Mouse (Mus musculus): ENCODE results near the gene Gm12216. TPM values are rescaled to one million over a fixed set of nuclear protein-coding genes. Genes with fewer than 3 reads are reported as not detected.

Gene Gm12216
- polyA plus RNA-seq, 1 experiment from 2014 or later, result 1.7 TPM

DNA sequence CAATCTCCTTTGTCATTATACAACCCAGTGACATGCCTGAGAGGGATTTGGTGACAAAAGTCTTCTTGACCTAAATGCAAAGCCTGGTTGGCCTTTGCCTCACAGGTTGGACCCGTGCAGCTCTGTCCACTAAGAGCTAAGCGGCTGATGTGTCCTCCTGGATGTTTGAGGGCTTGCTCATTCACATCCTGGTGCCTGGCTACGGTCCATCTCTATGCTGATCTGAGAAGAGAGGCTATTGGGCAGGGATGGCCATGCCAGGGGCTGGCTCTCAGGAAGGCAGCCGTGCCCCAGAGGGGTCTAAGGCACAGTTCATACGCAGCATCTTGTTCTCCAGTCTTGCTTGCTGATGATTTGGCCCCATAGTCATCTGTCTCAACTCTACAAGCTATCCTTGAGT is 21.3 kb downstream of the Gm12216 start:
- no peaks in the 10 kb centered on the region for H3K36me3 ChIP-seq (ENCODE audit: control insufficient read depth, insufficient read depth, low read length)
- ATAC-seq, result no peak
- peaks cover 25% of the 10 kb centered on the region for H3K4me1 ChIP-seq (ENCODE audit: control insufficient read depth, insufficient read depth, low read length)
- H3K9ac ChIP-seq (ENCODE audit: low read depth, low read length), result no peak overlapping the region
- no peak overlapping the region for H3K4me3 ChIP-seq (ENCODE audit: low read length)
- no peak overlapping the region for H3K4me2 ChIP-seq (ENCODE audit: low read depth, low read length)
- no peaks in the 10 kb centered on the region for H3K9me3 ChIP-seq (ENCODE audit: control insufficient read depth, low read length)
- 88% methylated on average over 5 of the region's 5 CpGs for WGBS
- H3K27me3 ChIP-seq (replicated peaks; ENCODE audit: control insufficient read depth, insufficient read depth, low read length), result no peaks in the 10 kb centered on the region
- H3K27ac ChIP-seq (ENCODE audit: low read length), result no peak overlapping the region

- no peaks in the 10 kb centered on the region for H3K36me3 ChIP-seq (ENCODE audit: control insufficient read depth, insufficient read depth, low read length)
- no peak for ATAC-seq
- WGBS, result 89% methylated on average over 4 of the region's 4 CpGs
Observed at GRCm38 (mm10) chr11:53835379-53836010, 23.6 kb downstream of the Gm12216 start.

GRCm38 (mm10) chr11:53825409-53825808 is 33.6 kb downstream of the Gm12216 start:
- Histone ChIP-seq H3K9me3 (ENCODE audit: control insufficient read depth, low read length) (no peaks in the 10 kb centered on the region), H3K36me3 (ENCODE audit: control insufficient read depth, insufficient read depth, low read length) (no peaks in the 10 kb centered on the region), H3K27ac (ENCODE audit: low read length) (no peak overlapping the region), H3K4me2 (ENCODE audit: low read depth, low read length) (no peak overlapping the region), H3K27me3 (replicated peaks; ENCODE audit: control insufficient read depth, insufficient read depth, low read length) (no peaks in the 10 kb centered on the region), H3K9ac (ENCODE audit: low read depth, low read length) (no peak overlapping the region), H3K4me3 (ENCODE audit: low read length) (no peak overlapping the region), H3K4me1 (ENCODE audit: control insufficient read depth, insufficient read depth, low read length) (peaks cover 11% of the 10 kb centered on the region; the same call in 1 of the 2 replicates)
- no peak for ATAC-seq
- 90% methylated on average over 4 of the region's 4 CpGs for WGBS

More at GRCm38 (mm10) chr11:53835379-53836010, 23.6 kb downstream of the Gm12216 start:
- no peak overlapping the region for H3K27ac ChIP-seq (ENCODE audit: low read length)
- no peaks in the 10 kb centered on the region for H3K27me3 ChIP-seq (replicated peaks; ENCODE audit: control insufficient read depth, insufficient read depth, low read length)
- no peaks in the 10 kb centered on the region for H3K9me3 ChIP-seq (ENCODE audit: control insufficient read depth, low read length)
- H3K4me3 ChIP-seq (ENCODE audit: low read length), result no peak overlapping the region
- no peak overlapping the region for H3K4me2 ChIP-seq (ENCODE audit: low read depth, low read length)
- no peak overlapping the region for H3K9ac ChIP-seq (ENCODE audit: low read depth, low read length)
- H3K4me1 ChIP-seq (ENCODE audit: control insufficient read depth, insufficient read depth, low read length), result peaks cover 17% of the 10 kb centered on the region

- Histone ChIP-seq H3K27ac (ENCODE audit: low read length) (no peak overlapping the region), H3K4me2 (ENCODE audit: low read depth, low read length) (no peak overlapping the region), H3K36me3 (ENCODE audit: control insufficient read depth, insufficient read depth, low read length) (no peaks in the 10 kb centered on the region), H3K9me3 (ENCODE audit: control insufficient read depth, low read length) (no peaks in the 10 kb centered on the region), H3K4me1 (ENCODE audit: control insufficient read depth, insufficient read depth, low read length) (peaks cover 11% of the 10 kb centered on the region; the same call in 1 of the 2 replicates), H3K9ac (ENCODE audit: low read depth, low read length) (no peak overlapping the region), H3K4me3 (ENCODE audit: low read length) (no peak overlapping the region), H3K27me3 (replicated peaks; ENCODE audit: control insufficient read depth, insufficient read depth, low read length) (no peaks in the 10 kb centered on the region)
- no peak for ATAC-seq
- 89% methylated on average over 3 of the region's 3 CpGs for WGBS
Observed at GRCm38 (mm10) chr11:53821945-53822338, 37.1 kb downstream of the Gm12216 start.

DNA sequence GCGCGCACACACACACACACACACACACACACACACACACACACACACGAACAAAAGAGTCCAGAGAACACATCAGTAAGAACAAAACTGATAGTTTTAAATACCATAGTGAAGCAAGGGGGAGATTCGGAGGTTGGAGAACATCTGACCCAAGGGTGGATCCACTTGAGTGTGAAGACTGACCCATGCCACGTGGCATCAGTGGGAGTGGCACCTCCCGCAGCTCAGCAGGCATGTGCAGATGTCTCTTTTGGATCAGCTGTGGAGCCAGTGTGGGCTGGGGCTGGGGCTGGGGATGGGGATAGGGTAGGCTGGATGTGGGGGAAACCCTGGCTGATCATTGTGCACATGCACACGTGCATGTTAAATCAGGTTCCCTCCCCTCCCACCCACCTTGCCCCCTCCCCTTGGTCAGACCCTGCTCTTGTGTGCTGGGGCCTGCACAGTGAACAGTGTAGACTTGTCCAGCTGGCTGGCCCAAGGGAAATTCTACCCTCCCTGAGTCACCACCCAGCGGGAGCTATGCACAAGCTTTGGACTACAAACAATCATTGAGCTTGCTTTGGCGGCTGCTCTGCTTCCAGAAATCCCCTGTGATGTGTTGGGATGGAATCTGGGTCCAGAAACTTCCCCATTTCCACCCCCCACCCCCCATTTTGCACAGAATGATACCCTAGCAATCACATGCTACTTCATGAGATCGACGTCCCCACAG is 37.7 kb downstream of the Gm12216 start:
- Histone ChIP-seq H3K27ac (ENCODE audit: low read length) (no peak overlapping the region), H3K4me3 (ENCODE audit: low read length) (no peak overlapping the region), H3K36me3 (ENCODE audit: control insufficient read depth, insufficient read depth, low read length) (no peaks in the 10 kb centered on the region), H3K4me1 (ENCODE audit: control insufficient read depth, insufficient read depth, low read length) (peaks cover 11% of the 10 kb centered on the region; the same call in 1 of the 2 replicates), H3K9me3 (ENCODE audit: control insufficient read depth, low read length) (no peaks in the 10 kb centered on the region), H3K9ac (ENCODE audit: low read depth, low read length) (no peak overlapping the region), H3K27me3 (replicated peaks; ENCODE audit: control insufficient read depth, insufficient read depth, low read length) (no peaks in the 10 kb centered on the region), H3K4me2 (ENCODE audit: low read depth, low read length) (no peak overlapping the region)
- no peak for ATAC-seq
- 87% methylated on average over 11 of the region's 11 CpGs for WGBS

DNA sequence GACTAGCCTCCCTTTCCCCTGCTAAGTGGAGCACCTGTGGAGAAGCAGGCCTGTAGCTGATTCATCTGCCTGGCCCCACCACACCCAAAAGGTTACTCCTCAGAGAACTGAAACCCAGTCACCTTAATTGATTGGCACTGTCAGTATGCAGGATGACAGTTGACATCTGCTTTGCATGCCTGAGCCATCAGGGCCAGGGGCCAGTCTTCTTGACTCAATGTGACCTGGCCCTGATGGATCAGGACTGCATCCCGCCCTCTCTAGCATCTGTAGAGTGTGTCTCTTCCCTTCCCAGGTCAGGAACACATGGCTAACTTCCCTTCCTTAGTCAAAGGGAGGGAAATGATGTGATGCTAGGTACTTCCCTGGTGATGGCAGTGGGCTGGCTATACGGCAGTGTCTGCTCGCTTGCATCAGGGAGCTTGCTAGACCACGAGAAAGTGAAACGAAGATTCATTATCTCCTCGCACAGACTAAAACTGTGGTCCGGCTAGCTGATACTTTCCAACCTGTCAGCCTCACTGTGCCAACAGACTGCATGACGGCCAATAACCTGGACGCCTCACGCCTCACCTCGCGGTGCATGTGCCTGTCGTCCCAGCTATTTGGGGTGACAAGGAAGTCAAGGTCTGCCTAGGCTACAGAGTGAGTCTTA is 38.4 kb downstream of the Gm12216 start:
- Histone ChIP-seq H3K9ac (ENCODE audit: low read depth, low read length) (no peak overlapping the region), H3K4me2 (ENCODE audit: low read depth, low read length) (no peak overlapping the region), H3K27me3 (replicated peaks; ENCODE audit: control insufficient read depth, insufficient read depth, low read length) (no peaks in the 10 kb centered on the region), H3K27ac (ENCODE audit: low read length) (no peak overlapping the region), H3K4me1 (ENCODE audit: control insufficient read depth, insufficient read depth, low read length) (peaks cover 11% of the 10 kb centered on the region; the same call in 1 of the 2 replicates), H3K36me3 (ENCODE audit: control insufficient read depth, insufficient read depth, low read length) (no peaks in the 10 kb centered on the region), H3K4me3 (ENCODE audit: low read length) (no peak overlapping the region), H3K9me3 (ENCODE audit: control insufficient read depth, low read length) (no peaks in the 10 kb centered on the region)
- ATAC-seq, result no peak
- 80% methylated on average over 13 of the region's 13 CpGs for WGBS

GRCm38 (mm10) chr11:53819511-53819910 is 39.5 kb downstream of the Gm12216 start:
- Histone ChIP-seq H3K4me3 (ENCODE audit: low read length) (no peak overlapping the region), H3K9ac (ENCODE audit: low read depth, low read length) (no peak overlapping the region), H3K4me2 (ENCODE audit: low read depth, low read length) (no peak overlapping the region), H3K9me3 (ENCODE audit: control insufficient read depth, low read length) (no peaks in the 10 kb centered on the region), H3K27ac (ENCODE audit: low read length) (no peak overlapping the region), H3K27me3 (replicated peaks; ENCODE audit: control insufficient read depth, insufficient read depth, low read length) (no peaks in the 10 kb centered on the region), H3K36me3 (ENCODE audit: control insufficient read depth, insufficient read depth, low read length) (no peaks in the 10 kb centered on the region), H3K4me1 (ENCODE audit: control insufficient read depth, insufficient read depth, low read length) (peaks cover 11% of the 10 kb centered on the region; the same call in 1 of the 2 replicates)
- WGBS, result 91% methylated on average over 6 of the region's 6 CpGs
- peak; percentile 31; the same call in 1 of the 2 replicates for ATAC-seq

- no peaks in the 10 kb centered on the region for H3K36me3 ChIP-seq (ENCODE audit: control insufficient read depth, insufficient read depth, low read length)
- H3K4me3 ChIP-seq (ENCODE audit: low read length), result no peak overlapping the region
- 58% methylated on average over 6 of the region's 6 CpGs for WGBS
- no peak overlapping the region for H3K4me2 ChIP-seq (ENCODE audit: low read depth, low read length)
- peaks cover 11% of the 10 kb centered on the region; the same call in 1 of the 2 replicates for H3K4me1 ChIP-seq (ENCODE audit: control insufficient read depth, insufficient read depth, low read length)
- no peaks in the 10 kb centered on the region for H3K9me3 ChIP-seq (ENCODE audit: control insufficient read depth, low read length)
- H3K27me3 ChIP-seq (replicated peaks; ENCODE audit: control insufficient read depth, insufficient read depth, low read length), result no peaks in the 10 kb centered on the region
- no peak for ATAC-seq
- H3K27ac ChIP-seq (ENCODE audit: low read length), result no peak overlapping the region
- H3K9ac ChIP-seq (ENCODE audit: low read depth, low read length), result no peak overlapping the region
Observed at GRCm38 (mm10) chr11:53818794-53819193, 40.3 kb downstream of the Gm12216 start.

GRCm38 (mm10) chr11:53816841-53817375 is 42.1 kb downstream of the Gm12216 start:
- 92% methylated on average over 5 of the region's 5 CpGs for WGBS

More at GRCm38 (mm10) chr11:53816841-53817375, 42.1 kb downstream of the Gm12216 start:
- ATAC-seq, result no peak
- no peaks in the 10 kb centered on the region for H3K27me3 ChIP-seq (replicated peaks; ENCODE audit: control insufficient read depth, insufficient read depth, low read length)
- no peak overlapping the region for H3K4me2 ChIP-seq (ENCODE audit: low read depth, low read length)
- H3K4me1 ChIP-seq (ENCODE audit: control insufficient read depth, insufficient read depth, low read length), result peaks cover 4% of the 10 kb centered on the region; the same call in 1 of the 2 replicates
- H3K9me3 ChIP-seq (ENCODE audit: control insufficient read depth, low read length), result no peaks in the 10 kb centered on the region
- no peak overlapping the region for H3K9ac ChIP-seq (ENCODE audit: low read depth, low read length)
- H3K36me3 ChIP-seq (ENCODE audit: control insufficient read depth, insufficient read depth, low read length), result no peaks in the 10 kb centered on the region
- H3K4me3 ChIP-seq (ENCODE audit: low read length), result no peak overlapping the region
- no peak overlapping the region for H3K27ac ChIP-seq (ENCODE audit: low read length)
